Mouse (Mus musculus): ENCODE data around the gene Tex19.1. TPM values are rescaled to one million over a fixed set of nuclear protein-coding genes. Genes with fewer than 3 reads are reported as not detected.
"Not testable (repeated sequence)": the region's sequence is repeated elsewhere in the genome, so short reads cannot be mapped to it uniquely, and the experiment has no call there.

Tex19.1 gene
- not detected for total RNA-seq (2021)
- long read RNA-seq, experiment 1, partial matches to known transcripts, result 0 of 1 reads
- long read RNA-seq, experiment 1, other reads (novel, unspliced or antisense), result 0 of 1 reads
- long read RNA-seq, experiment 2, result 0 reads

DNA sequence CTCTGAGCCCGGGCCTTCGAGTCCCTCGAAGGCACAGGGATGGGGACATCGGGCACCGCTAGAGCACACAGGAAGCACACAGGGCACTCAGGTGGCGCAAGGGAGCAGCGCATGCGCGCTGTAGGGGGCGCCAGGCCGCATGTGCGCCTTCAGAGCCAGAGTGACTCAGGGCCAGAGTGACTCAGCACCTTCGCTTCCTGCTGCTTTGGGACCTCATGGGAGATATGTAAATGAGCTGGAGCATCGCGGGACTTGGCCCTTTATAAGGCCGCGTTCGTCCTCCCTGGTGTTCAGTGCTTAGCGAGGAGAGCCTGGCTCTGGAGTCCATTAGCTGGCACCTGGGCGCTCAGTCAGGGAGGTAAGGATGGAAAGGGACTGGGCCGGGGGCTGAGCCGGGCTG is at the start of gene Tex19.1:
Gene Tex19.1 (plus strand): TSS at position 279 of the 400 bp plus-strand sequence.
- Histone ChIP-seq H3K4me3 (no peak within 1 kb of the TSS), H3K27ac (no peak within 1 kb of the TSS)
- no peak for TF ChIP-seq CTCF (IDR thresholded peaks at IDR 0.05)
- intact Hi-C loops (cut with DNase I), result no loop called here
- no peak for DNase-seq (ENCODE audit: extremely low spot score in 1 of 2, low spot score in 2 of 2)

DNA sequence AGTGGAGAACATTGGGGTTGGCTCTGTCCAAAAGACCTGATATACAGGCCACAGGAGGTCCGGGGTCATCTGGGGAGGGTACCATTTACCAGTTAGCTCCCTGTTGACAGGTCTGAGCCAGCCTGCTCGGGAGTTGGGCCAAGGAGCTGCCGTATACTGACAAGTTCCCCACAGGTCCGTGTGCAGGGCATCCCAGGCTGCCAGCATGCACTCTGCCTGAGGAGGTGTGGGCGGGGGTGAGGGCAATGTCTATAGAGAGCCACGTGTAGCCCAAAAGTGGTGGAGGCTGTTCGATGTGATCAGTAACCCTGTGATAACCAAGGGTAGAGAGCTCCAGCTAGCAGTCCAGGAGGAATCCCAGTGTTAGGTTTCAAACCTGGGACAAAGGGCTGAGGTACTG is 46.2 kb upstream of the Tex19.1 start:
- Histone ChIP-seq H3K27ac (no peak overlapping the region), H3K4me3 (no peak overlapping the region)
- TF ChIP-seq CTCF (IDR thresholded peaks at IDR 0.05), result no peak
- intact Hi-C loops (cut with DNase I), result no loop called here
- no peak for DNase-seq (ENCODE audit: extremely low spot score in 1 of 2, low spot score in 2 of 2)

- TF ChIP-seq CTCF (IDR thresholded peaks at IDR 0.05), result no peak
- Histone ChIP-seq H3K27ac (no peak overlapping the region), H3K4me3 (no peak overlapping the region)
- intact Hi-C loops (cut with DNase I), result no loop called here
- DNase-seq (ENCODE audit: extremely low spot score in 1 of 2, low spot score in 2 of 2), result no peak
These were observed 45.3 kb upstream of the Tex19.1 start for GRCm38 (mm10) chr11:121100692-121101091.

GRCm38 (mm10) chr11:121101124-121101805 is 44.7 kb upstream of the Tex19.1 start:
- DNase-seq (ENCODE audit: extremely low spot score in 1 of 2, low spot score in 2 of 2), result no peak
- H3K27ac ChIP-seq, result no peak overlapping the region
- intact Hi-C loops (cut with DNase I), result no loop called here
- H3K4me3 ChIP-seq, result no peak overlapping the region
- TF ChIP-seq CTCF (IDR thresholded peaks at IDR 0.05), result no peak

- H3K4me3 ChIP-seq; intact Hi-C loops (cut with DNase I); DNase-seq (ENCODE audit: extremely low spot score in 1 of 2, low spot score in 2 of 2); H3K27ac ChIP-seq: not testable (repeated sequence)
These were observed 38.7 kb upstream of the Tex19.1 start for GRCm38 (mm10) chr11:121107242-121107641.

GRCm38 (mm10) chr11:121108061-121108460 is 37.9 kb upstream of the Tex19.1 start:
- intact Hi-C loops (cut with DNase I), result no loop called here
- Histone ChIP-seq H3K27ac (no peak overlapping the region), H3K4me3 (no peak overlapping the region)
- TF ChIP-seq CTCF (IDR thresholded peaks at IDR 0.05), result no peak
- DNase-seq (ENCODE audit: extremely low spot score in 1 of 2, low spot score in 2 of 2), result no peak

GRCm38 (mm10) chr11:121109986-121110385 is 36.0 kb upstream of the Tex19.1 start:
- no peak for TF ChIP-seq CTCF (IDR thresholded peaks at IDR 0.05)
- Histone ChIP-seq H3K27ac (no peak overlapping the region), H3K4me3 (no peak overlapping the region)
- intact Hi-C loops (cut with DNase I), result no loop called here
- DNase-seq (ENCODE audit: extremely low spot score in 1 of 2, low spot score in 2 of 2), result no peak

DNA sequence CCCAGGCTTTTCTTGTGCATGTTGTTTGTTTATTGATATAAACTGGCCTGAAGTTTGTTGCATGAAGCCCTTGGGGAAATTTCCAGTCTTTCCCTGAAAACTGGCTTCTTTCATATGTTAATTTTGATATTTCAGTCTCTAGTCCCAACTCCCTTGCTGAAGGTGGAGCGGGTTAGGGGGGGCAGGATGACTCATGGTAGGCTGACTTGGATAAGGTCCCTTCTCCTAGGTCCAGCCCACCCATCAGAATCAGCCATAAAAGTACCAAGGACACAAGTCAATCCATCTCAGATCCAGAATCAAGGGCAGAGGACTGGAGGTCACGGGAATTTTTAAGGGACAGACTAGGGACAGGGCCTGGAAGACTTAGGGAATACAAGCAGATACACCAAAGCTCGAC is 34.9 kb upstream of the Tex19.1 start:
- DNase-seq (ENCODE audit: extremely low spot score in 1 of 2, low spot score in 2 of 2), result no peak
- intact Hi-C loops (cut with DNase I), result no loop called here
- Histone ChIP-seq H3K27ac (no peak overlapping the region), H3K4me3 (no peak overlapping the region)
- TF ChIP-seq CTCF (IDR thresholded peaks at IDR 0.05), result no peak

GRCm38 (mm10) chr11:121111601-121112000 is 34.3 kb upstream of the Tex19.1 start:
- H3K4me3 ChIP-seq, result no peak overlapping the region
- intact Hi-C loops (cut with DNase I), result no loop called here
- TF ChIP-seq CTCF (IDR thresholded peaks at IDR 0.05), result no peak
- DNase-seq (ENCODE audit: extremely low spot score in 1 of 2, low spot score in 2 of 2), result no peak
- H3K27ac ChIP-seq, result no peak overlapping the region

- no peak for DNase-seq (ENCODE audit: extremely low spot score in 1 of 2, low spot score in 2 of 2)
- Histone ChIP-seq H3K4me3 (no peak overlapping the region), H3K27ac (no peak overlapping the region)
- TF ChIP-seq CTCF (IDR thresholded peaks at IDR 0.05), result no peak
- intact Hi-C loops (cut with DNase I), result no loop called here
These were observed 33.7 kb upstream of the Tex19.1 start for GRCm38 (mm10) chr11:121112091-121112775.

DNA sequence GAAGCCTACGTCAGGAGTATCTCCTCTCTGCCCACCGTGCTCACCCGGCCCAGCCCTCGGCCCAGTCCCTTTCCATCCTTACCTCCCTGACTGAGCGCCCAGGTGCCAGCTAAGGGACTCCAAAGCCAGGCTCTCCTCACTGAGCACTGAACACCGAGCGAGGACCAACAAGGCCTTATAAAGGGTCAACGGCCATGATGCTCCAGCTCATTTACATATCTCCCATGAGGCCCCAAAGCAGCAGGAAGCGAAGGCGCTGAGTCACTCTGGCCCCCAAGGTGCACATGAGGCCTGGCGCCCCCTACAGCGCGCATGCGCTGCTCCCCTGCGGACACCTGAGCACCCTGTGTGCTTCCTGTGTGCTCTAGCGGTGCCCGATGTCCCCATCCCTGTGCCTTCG is 27.8 kb upstream of the Tex19.1 start:
- no peak for TF ChIP-seq CTCF (IDR thresholded peaks at IDR 0.05)
- intact Hi-C loops (cut with DNase I), result no loop called here
- DNase-seq (ENCODE audit: extremely low spot score in 1 of 2, low spot score in 2 of 2), result no peak
- H3K4me3 ChIP-seq, result no peak overlapping the region
- no peak overlapping the region for H3K27ac ChIP-seq

GRCm38 (mm10) chr11:121118577-121118976 is 27.4 kb upstream of the Tex19.1 start, which contains the start of gene Tex19.2:
TSS of gene Tex19.2 (minus strand) at chr11:121118677.
- no peak for DNase-seq (ENCODE audit: extremely low spot score in 1 of 2, low spot score in 2 of 2)
- intact Hi-C loops (cut with DNase I), result no loop called here
- H3K27ac ChIP-seq, result no peak within 1 kb of the TSS
- no peak for TF ChIP-seq CTCF (IDR thresholded peaks at IDR 0.05)
- H3K4me3 ChIP-seq, result no peak within 1 kb of the TSS

Data from left cerebral cortex, adult 2 months (tissue).